Mouse (Mus musculus) E14TG2a.4 (cell line): ENCODE measurements around the gene Gna15.
A peak's percentile ranks its signal among the peaks of the same experiment; 100 is the strongest.

Experiments used
- H3K27me3 ChIP-seq: 2 replicates; pipeline ENCODE4 v1.6.1; 2014; ENCODE audit warnings: low read length, control low read depth; ENCODE audit not compliant: insufficient read depth
- H3K36me3 ChIP-seq: 2 replicates; pipeline ENCODE4 v1.6.1; 2014; ENCODE audit warnings: low read length, control low read depth; ENCODE audit not compliant: insufficient read depth
- H3K4me1 ChIP-seq: replicated peaks from 2 replicates; pipeline ENCODE4 v1.6.1; 2014; ENCODE audit warnings: low read depth, low read length, control low read depth
- H3K4me3 ChIP-seq: replicated peaks from 2 replicates; pipeline ENCODE4 v1.5.1; 2014; ENCODE audit warnings: mild to moderate bottlenecking, low read length
- H3K9me3 ChIP-seq: 2 replicates; pipeline ENCODE4 v1.6.1; 2014; ENCODE audit warnings: low read length, control low read depth
- CTCF ChIP-seq: conservative IDR thresholded peaks from 2 replicates; pipeline ENCODE4 v1.5.1; 2014; ENCODE audit warnings: low read length
- NANOG ChIP-seq: IDR thresholded peaks from 2 replicates; pipeline ENCODE4 v1.6.1; 2014; ENCODE audit warnings: borderline replicate concordance, low read length, mixed read lengths
- POU5F1 ChIP-seq: IDR thresholded peaks from 2 replicates; pipeline ENCODE4 v1.6.1; 2014; ENCODE audit warnings: low read length, borderline replicate concordance

The Gna15 gene

GRCm38 (mm10) chr10:81568381-81569191, 44.6 kb upstream of the Gna15 start:
- Histone ChIP-seq H3K36me3 (peaks cover 36% of the 10 kb centered on the region), H3K9me3 (no peaks in the 10 kb centered on the region), H3K4me1 (peaks cover 83% of the 10 kb centered on the region), H3K27me3 (peaks cover 53% of the 10 kb centered on the region), H3K4me3 (no peak overlapping the region)
- TF ChIP-seq POU5F1 = no peak
- no peak for TF ChIP-seq CTCF
- no peak for TF ChIP-seq NANOG

GRCm38 (mm10) chr10:81565257-81566228, 41.5 kb upstream of the Gna15 start:
- H3K9me3 ChIP-seq = no peaks in the 10 kb centered on the region
- TF ChIP-seq CTCF = no peak
- TF ChIP-seq NANOG = no peak
- TF ChIP-seq POU5F1 = no peak
- peaks cover 89% of the 10 kb centered on the region for H3K4me1 ChIP-seq
- H3K36me3 ChIP-seq = peaks cover 59% of the 10 kb centered on the region
- peak overlapping the region; percentile 75 for H3K4me3 ChIP-seq
- H3K27me3 ChIP-seq = peaks cover 34% of the 10 kb centered on the region

- Histone ChIP-seq H3K9me3 (no peaks in the 10 kb centered on the region), H3K36me3 (peaks cover 59% of the 10 kb centered on the region), H3K27me3 (peaks cover 29% of the 10 kb centered on the region), H3K4me3 (peak overlapping the region; percentile 75), H3K4me1 (peaks cover 86% of the 10 kb centered on the region)
- TF ChIP-seq NANOG (no peak), CTCF (peak; percentile 61)
Measured at GRCm38 (mm10) chr10:81564734-81565133, 40.7 kb upstream of the Gna15 start.

- Histone ChIP-seq H3K36me3 (peaks cover 59% of the 10 kb centered on the region), H3K27me3 (peaks cover 24% of the 10 kb centered on the region), H3K4me1 (peaks cover 81% of the 10 kb centered on the region), H3K9me3 (no peaks in the 10 kb centered on the region), H3K4me3 (peak overlapping the region; percentile 75)
- TF ChIP-seq NANOG (no peak), POU5F1 (no peak), CTCF (no peak)
Measured at GRCm38 (mm10) chr10:81564216-81564615, 40.2 kb upstream of the Gna15 start.

GRCm38 (mm10) chr10:81563481-81563880, 39.5 kb upstream of the Gna15 start:
- Histone ChIP-seq H3K9me3 (no peaks in the 10 kb centered on the region), H3K36me3 (peaks cover 59% of the 10 kb centered on the region), H3K27me3 (peaks cover 18% of the 10 kb centered on the region), H3K4me3 (peak overlapping the region; percentile 75), H3K4me1 (peaks cover 80% of the 10 kb centered on the region)
- no peak for TF ChIP-seq NANOG
- no peak for TF ChIP-seq POU5F1

- peak overlapping the region; percentile 17; the same call in 1 of the 2 replicates for H3K4me3 ChIP-seq
- no peaks in the 10 kb centered on the region for H3K9me3 ChIP-seq
- peaks cover 80% of the 10 kb centered on the region for H3K4me1 ChIP-seq
- TF ChIP-seq CTCF = no peak
- no peak for TF ChIP-seq POU5F1
- TF ChIP-seq NANOG = no peak
- peaks cover 55% of the 10 kb centered on the region for H3K36me3 ChIP-seq
- peaks cover 9% of the 10 kb centered on the region for H3K27me3 ChIP-seq
Measured at GRCm38 (mm10) chr10:81562411-81562810, 38.4 kb upstream of the Gna15 start.

GRCm38 (mm10) chr10:81560719-81561459, 36.9 kb upstream of the Gna15 start:
- Histone ChIP-seq H3K27me3 (no peaks in the 10 kb centered on the region), H3K4me1 (peaks cover 80% of the 10 kb centered on the region), H3K9me3 (no peaks in the 10 kb centered on the region), H3K36me3 (peaks cover 39% of the 10 kb centered on the region), H3K4me3 (peak overlapping the region; percentile 87)
- TF ChIP-seq POU5F1 = no peak
